Mouse (Mus musculus) cerebellum, adult 2 months (tissue): ENCODE measurements around the gene Rer1.

Source experiments
- CTCF ChIP-seq: fragments of 200-500 bp; IDR thresholded peaks from 2 replicates; pipeline ENCODE4 v1.5.1; 2011; ENCODE audit warnings: low read depth, mild to moderate bottlenecking, control low read depth, low read length, moderate library complexity, borderline replicate concordance; ENCODE audit not compliant: insufficient read depth
- POLR2A ChIP-seq: fragments of 200-500 bp; IDR thresholded peaks from 2 replicates; pipeline ENCODE4 v1.6.1; 2011; ENCODE audit warnings: low read length, control low read depth, borderline replicate concordance; ENCODE audit not compliant: insufficient read depth

DNA sequence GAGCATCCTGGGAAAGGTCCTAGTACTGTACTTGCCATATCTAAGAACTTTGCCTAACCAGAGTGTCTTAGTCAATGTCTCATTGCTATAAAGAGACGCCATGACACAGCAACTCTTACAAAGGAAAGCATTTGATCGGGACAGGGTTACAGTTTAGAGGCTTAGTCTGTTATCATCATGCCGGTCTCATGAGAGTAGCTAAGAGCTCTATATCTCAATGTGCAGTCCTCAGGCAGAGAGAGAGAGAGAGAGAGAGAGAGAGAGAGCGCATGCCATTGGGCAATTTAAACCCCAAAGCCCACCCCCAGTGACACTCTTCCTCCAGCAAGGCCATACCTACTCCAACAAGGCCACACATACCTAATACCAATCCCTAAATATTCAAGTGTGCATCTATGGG, 21.7 kb upstream of the Rer1 start:
- TF ChIP-seq CTCF (no peak), POLR2A (no peak)
